Mouse (Mus musculus) limb, embryonic 11.5 days (tissue): ENCODE data around the gene Zfp367. TPM values are rescaled to one million over a fixed set of nuclear protein-coding genes. Genes with fewer than 3 reads are reported as not detected.

Source experiments
- ATAC-seq: fragments of 200-750 bp; cut with Nextera tagmentation; 2 replicates; pipeline ENCODE4 v1.8.0; 2017; ENCODE audit warnings: low read depth; ENCODE audit not compliant: insufficient number of reproducible peaks, low FRiP score, low TSS enrichment
- DNase-seq: peaks from one replicate; pipeline ENCODE4 v3.0.0-alpha.2; 2015; ENCODE audit warnings: low spot score
- H3K27ac ChIP-seq: fragments of 300-500 bp; sonication (generic); replicated peaks from 2 replicates; pipeline ENCODE4 v1.5.1; 2014; ENCODE audit warnings: low read depth, mild to moderate bottlenecking, low read length
- H3K27me3 ChIP-seq: fragments of 300-500 bp; sonication (generic); 2 replicates; pipeline ENCODE4 v1.6.1; 2014; ENCODE audit warnings: mild to moderate bottlenecking, low read length, mixed read lengths; ENCODE audit not compliant: control insufficient read depth, insufficient read depth
- H3K36me3 ChIP-seq: fragments of 300-500 bp; sonication (generic); 2 replicates; pipeline ENCODE4 v1.6.1; 2014; ENCODE audit warnings: mild to moderate bottlenecking, low read length, moderate library complexity, mixed read lengths; ENCODE audit not compliant: control insufficient read depth, insufficient read depth
- H3K4me1 ChIP-seq: fragments of 300-500 bp; sonication (generic); 2 replicates; pipeline ENCODE4 v1.6.1; 2014; ENCODE audit warnings: low read length, mixed read lengths; ENCODE audit not compliant: control insufficient read depth, insufficient read depth
- H3K4me2 ChIP-seq: fragments of 300-500 bp; sonication (generic); 2 replicates; pipeline ENCODE4 v1.6.1; 2014; ENCODE audit warnings: low read depth, mild to moderate bottlenecking, moderate library complexity; ENCODE audit not compliant: severe bottlenecking
- H3K4me3 ChIP-seq: fragments of 300-500 bp; sonication (generic); 2 replicates; pipeline ENCODE4 v1.5.1; 2014; ENCODE audit warnings: low read depth, low read length
- H3K9ac ChIP-seq: fragments of 300-500 bp; sonication (generic); 2 replicates; pipeline ENCODE4 v1.6.1; 2014; ENCODE audit warnings: mild to moderate bottlenecking, low read length
- H3K9me3 ChIP-seq: fragments of 300-500 bp; sonication (generic); 2 replicates; pipeline ENCODE4 v1.6.1; 2016; ENCODE audit warnings: low read length; ENCODE audit not compliant: control insufficient read depth
- WGBS: fragments of 180-500 bp; shearing (Covaris S2); extraction: QIAGEN DNeasy Blood & Tissue Kit; methylation state at CpG from one replicate; pipeline ENCODE4 v1.1.7; 2014; 5-methylcytosine and 5-hydroxymethylcytosine counted together
- polyA plus RNA-seq: library from polyadenylated mRNA; unstranded; fragments of >200 nt; fragmentation: Nextera tagmentation; extraction: Ambion mirVana; gene quantifications from 2 replicates; pipeline ENCODE4 v1.2.1, GENCODE M21; 2014

Gene Zfp367
- 15.1 and 15.3 TPM in 2 replicates for polyA plus RNA-seq

DNA sequence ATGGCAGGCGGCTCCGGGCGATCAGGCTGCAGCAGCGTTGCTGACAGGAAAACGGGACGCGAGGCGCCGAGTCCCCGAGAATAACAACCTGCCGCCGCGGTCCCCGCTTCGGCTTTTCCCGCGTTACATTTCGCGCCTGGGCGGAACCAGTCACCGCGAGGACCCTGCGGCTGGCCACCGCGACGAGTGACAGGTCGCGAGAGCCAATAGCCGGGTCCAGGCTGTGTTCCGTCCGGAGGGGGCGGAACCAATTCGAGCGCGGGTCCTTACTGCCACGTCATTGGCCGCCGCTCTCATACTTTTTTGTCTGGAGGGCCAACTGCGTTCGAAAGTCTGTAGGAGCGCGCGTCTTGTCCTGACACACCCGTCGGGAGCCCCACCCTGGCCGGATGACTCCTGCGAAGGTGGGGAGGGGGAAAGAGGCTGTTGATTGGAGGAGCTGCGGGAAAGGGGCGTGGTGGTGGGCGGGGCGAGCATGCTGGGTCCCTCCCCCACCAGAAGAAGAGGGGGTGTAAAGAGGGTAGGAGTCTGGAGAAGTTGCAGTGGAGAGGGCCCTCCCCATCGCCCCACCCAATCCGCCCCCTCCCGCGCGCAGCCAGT lies at the start of gene Zfp367:
Zfp367 (minus strand) TSS at position 120 of the 600 bp plus-strand sequence.
- no peaks in the 10 kb centered on the region for H3K9me3 ChIP-seq
- peak within 1 kb of the TSS; percentile 93 for H3K4me3 ChIP-seq
- H3K9ac ChIP-seq, result peak within 1 kb of the TSS; percentile 62
- no peaks in the 10 kb centered on the region for H3K4me1 ChIP-seq
- WGBS, result under 1% methylated on average over 56 of the region's 56 CpGs
- ATAC-seq, result peak; percentile 98
- H3K4me2 ChIP-seq, result peak within 1 kb of the TSS; percentile 62
- no peaks in the 10 kb centered on the region for H3K36me3 ChIP-seq
- no peaks in the 10 kb centered on the region for H3K27me3 ChIP-seq
- peak within 1 kb of the TSS; percentile 80 for H3K27ac ChIP-seq
- DNase-seq, result peak; percentile 98

DNA sequence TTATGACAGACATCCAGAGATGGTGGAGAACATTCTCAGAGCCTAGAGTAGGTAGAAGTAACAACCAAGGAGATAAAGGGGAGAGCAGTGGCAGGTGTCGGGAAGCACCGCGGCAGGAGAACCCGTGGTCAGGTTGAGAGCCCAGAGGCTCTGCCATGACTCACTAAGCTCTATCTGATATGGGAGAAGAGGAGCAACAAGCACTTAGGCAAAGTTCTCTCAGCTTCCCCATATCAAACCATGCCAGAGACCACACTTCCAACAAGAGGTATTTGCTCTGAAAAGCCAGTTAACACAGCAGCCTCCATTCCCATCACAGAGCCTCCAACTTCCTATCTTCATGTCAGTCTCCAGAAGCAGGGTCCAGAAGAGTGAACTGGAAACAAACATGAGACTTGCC lies 47.9 kb upstream of the Zfp367 start:
- no peak overlapping the region for H3K27ac ChIP-seq
- no peak overlapping the region for H3K4me3 ChIP-seq
- H3K9ac ChIP-seq, result no peak overlapping the region
- no peaks in the 10 kb centered on the region for H3K9me3 ChIP-seq
- H3K4me1 ChIP-seq, result peaks cover 2% of the 10 kb centered on the region; the same call in 1 of the 2 replicates
- ATAC-seq, result no peak
- DNase-seq, result no peak
- no peak overlapping the region for H3K4me2 ChIP-seq
- peaks cover 3% of the 10 kb centered on the region; the same call in 1 of the 2 replicates for H3K36me3 ChIP-seq
- H3K27me3 ChIP-seq, result no peaks in the 10 kb centered on the region
- WGBS, result 98% methylated on average over 4 of the region's 4 CpGs

DNA sequence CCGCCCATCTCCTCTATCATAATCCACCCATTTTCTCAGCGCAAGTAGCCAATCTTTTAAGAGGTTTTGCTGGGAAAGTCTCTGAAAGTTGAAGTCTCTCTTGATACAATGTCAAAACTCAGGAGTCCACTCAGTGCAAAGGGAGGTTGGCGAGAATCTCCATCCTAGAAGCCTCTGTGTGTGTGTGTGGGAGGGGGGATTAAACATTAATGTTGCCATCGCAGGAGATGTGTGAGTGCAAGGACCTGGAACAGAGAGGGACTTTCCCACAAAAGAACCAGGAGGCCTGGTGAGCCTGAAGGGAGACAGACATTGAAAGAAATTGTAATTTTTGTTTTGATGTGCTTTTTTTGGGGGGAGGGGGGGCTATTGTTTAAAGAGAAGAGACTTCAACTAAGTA lies 45.3 kb upstream of the Zfp367 start:
- no peaks in the 10 kb centered on the region for H3K9me3 ChIP-seq
- H3K4me3 ChIP-seq, result no peak overlapping the region
- no peak overlapping the region for H3K27ac ChIP-seq
- no peak overlapping the region for H3K9ac ChIP-seq
- no peaks in the 10 kb centered on the region for H3K27me3 ChIP-seq
- no peak overlapping the region for H3K4me2 ChIP-seq
- H3K36me3 ChIP-seq, result peaks cover 3% of the 10 kb centered on the region; the same call in 1 of the 2 replicates
- ATAC-seq, result no peak
- no peak for DNase-seq
- WGBS, result 92% methylated on average over 4 of the region's 4 CpGs
- no peaks in the 10 kb centered on the region; the same call in 1 of the 2 replicates for H3K4me1 ChIP-seq

DNA sequence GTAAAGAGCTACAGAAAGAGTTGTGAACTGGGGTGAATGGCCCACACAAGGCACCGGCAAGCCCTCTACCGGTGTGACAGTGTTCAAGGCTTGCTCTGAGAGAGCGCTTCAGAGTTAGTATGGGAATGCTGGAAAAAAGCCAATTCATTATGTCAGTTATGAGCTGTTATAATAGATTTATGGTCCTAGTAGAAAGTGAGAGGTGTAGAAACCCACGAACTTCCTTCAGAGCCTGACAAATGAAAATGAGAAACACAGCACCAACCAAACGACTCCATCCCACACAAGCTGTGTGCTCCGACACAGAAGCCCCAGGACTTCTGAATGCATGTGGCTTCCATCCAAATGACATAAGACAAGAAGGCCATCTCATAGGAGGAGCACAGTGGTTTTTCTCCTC lies 44.9 kb upstream of the Zfp367 start:
- H3K9me3 ChIP-seq, result no peaks in the 10 kb centered on the region
- no peak overlapping the region for H3K4me2 ChIP-seq
- WGBS, result 75% methylated on average over 6 of the region's 6 CpGs
- H3K27ac ChIP-seq, result no peak overlapping the region
- no peaks in the 10 kb centered on the region for H3K27me3 ChIP-seq
- DNase-seq (no peak), ATAC-seq (no peak)
- no peaks in the 10 kb centered on the region; the same call in 1 of the 2 replicates for H3K4me1 ChIP-seq
- H3K9ac ChIP-seq, result no peak overlapping the region
- peaks cover 3% of the 10 kb centered on the region; the same call in 1 of the 2 replicates for H3K36me3 ChIP-seq
- no peak overlapping the region for H3K4me3 ChIP-seq

DNA sequence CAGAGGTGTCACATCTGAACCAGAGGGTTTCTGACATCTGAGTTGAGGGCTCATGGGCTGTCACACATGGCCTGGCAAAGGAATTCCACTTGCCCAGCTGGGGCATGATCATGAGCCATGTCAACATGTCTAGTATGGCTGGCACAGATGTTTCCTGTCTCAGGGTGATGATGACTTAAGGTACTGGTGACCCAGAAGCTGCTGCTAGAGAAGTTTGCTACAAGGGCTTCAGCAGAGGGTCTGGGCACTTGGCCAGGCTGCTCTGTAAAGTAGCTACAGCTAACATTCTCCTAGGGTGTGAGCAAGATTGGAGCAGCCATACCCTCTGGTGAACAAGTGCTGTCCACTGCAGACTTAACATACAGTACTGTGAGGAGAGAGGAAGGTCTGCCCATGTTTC lies 34.1 kb upstream of the Zfp367 start:
- no peaks in the 10 kb centered on the region for H3K27me3 ChIP-seq
- no peak overlapping the region for H3K27ac ChIP-seq
- H3K9ac ChIP-seq, result no peak overlapping the region
- no peak overlapping the region for H3K4me3 ChIP-seq
- no peak for ATAC-seq
- no peak for DNase-seq
- H3K36me3 ChIP-seq, result no peaks in the 10 kb centered on the region; the same call in 1 of the 2 replicates
- H3K9me3 ChIP-seq, result no peaks in the 10 kb centered on the region
- no peaks in the 10 kb centered on the region for H3K4me1 ChIP-seq
- H3K4me2 ChIP-seq, result no peak overlapping the region

DNA sequence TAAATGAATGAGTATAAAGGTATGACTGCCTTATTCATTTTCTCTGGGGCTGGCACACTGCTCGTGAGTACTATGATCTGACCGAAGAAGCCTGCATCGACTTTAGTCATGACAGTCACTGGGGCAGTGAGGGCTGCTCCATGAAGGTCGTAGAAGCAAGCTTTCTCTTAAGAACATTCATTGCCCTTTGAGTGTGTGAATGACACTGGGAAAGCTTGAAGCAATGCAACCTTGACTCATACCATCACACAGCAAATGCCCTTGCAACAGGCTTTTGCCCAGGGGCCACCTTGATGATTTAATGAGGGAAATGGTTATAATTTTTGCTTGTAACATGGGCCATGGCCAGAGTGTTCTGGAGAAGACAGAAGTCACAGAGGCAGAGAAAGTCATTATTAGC lies 33.5 kb upstream of the Zfp367 start:
- no peaks in the 10 kb centered on the region; the same call in 1 of the 2 replicates for H3K36me3 ChIP-seq
- no peaks in the 10 kb centered on the region for H3K4me1 ChIP-seq
- 90% methylated on average over 4 of the region's 4 CpGs for WGBS
- no peak overlapping the region for H3K27ac ChIP-seq
- no peaks in the 10 kb centered on the region for H3K9me3 ChIP-seq
- ATAC-seq (no peak), DNase-seq (no peak)
- no peak overlapping the region for H3K4me2 ChIP-seq
- H3K27me3 ChIP-seq, result no peaks in the 10 kb centered on the region
- H3K9ac ChIP-seq, result no peak overlapping the region
- H3K4me3 ChIP-seq, result no peak overlapping the region

DNA sequence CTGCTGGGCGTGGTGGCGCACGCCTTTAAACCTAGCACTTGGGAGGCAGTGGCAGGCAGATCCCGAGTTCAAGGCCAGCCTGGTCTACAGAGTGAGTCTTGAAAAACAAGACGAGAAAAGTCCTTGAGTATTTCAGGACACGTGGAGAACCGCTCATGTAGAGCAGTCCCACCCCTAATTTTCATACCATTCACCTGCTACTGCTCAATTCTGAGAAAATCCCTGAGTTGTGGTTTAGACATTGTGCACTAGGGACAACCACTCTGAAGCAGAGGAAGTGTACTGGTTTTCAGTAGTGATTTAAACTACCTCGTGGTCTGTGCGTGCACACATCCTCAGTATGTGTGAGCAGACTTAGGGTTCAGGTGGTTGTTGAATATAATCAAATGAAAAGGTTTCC lies 32.6 kb upstream of the Zfp367 start:
- H3K36me3 ChIP-seq, result no peaks in the 10 kb centered on the region; the same call in 1 of the 2 replicates
- 90% methylated on average over 9 of the region's 9 CpGs for WGBS
- DNase-seq (no peak), ATAC-seq (no peak)
- H3K4me1 ChIP-seq, result no peaks in the 10 kb centered on the region
- no peak overlapping the region for H3K27ac ChIP-seq
- H3K27me3 ChIP-seq, result no peaks in the 10 kb centered on the region
- H3K9ac ChIP-seq, result no peak overlapping the region
- no peak overlapping the region for H3K4me2 ChIP-seq
- H3K9me3 ChIP-seq, result no peaks in the 10 kb centered on the region
- H3K4me3 ChIP-seq, result no peak overlapping the region

DNA sequence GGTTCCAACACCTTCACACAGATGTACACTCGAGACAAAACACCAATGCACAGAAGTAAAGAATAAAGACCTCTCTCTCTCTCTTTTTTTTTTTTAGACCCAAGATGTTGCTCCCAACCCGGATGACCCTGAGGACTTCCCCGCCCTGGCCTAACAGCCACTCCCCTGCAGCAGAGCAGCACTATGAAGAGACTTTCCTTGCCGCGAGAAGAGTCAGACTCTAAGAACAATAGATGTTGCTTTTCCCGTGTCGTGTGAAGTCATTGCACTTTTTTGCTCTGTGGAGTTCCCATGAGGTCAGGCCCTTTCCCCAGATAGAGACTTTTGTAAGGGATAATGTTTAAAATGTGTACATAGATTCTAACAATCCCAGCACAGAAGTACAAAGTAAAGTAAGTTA lies 32.2 kb upstream of the Zfp367 start:
- no peak overlapping the region for H3K4me2 ChIP-seq
- no peaks in the 10 kb centered on the region; the same call in 1 of the 2 replicates for H3K36me3 ChIP-seq
- no peak overlapping the region for H3K4me3 ChIP-seq
- DNase-seq, result no peak
- ATAC-seq, result no peak
- no peaks in the 10 kb centered on the region for H3K9me3 ChIP-seq
- WGBS, result 86% methylated on average over 7 of the region's 7 CpGs
- no peak overlapping the region for H3K9ac ChIP-seq
- no peak overlapping the region for H3K27ac ChIP-seq
- no peaks in the 10 kb centered on the region for H3K27me3 ChIP-seq
- no peaks in the 10 kb centered on the region for H3K4me1 ChIP-seq

DNA sequence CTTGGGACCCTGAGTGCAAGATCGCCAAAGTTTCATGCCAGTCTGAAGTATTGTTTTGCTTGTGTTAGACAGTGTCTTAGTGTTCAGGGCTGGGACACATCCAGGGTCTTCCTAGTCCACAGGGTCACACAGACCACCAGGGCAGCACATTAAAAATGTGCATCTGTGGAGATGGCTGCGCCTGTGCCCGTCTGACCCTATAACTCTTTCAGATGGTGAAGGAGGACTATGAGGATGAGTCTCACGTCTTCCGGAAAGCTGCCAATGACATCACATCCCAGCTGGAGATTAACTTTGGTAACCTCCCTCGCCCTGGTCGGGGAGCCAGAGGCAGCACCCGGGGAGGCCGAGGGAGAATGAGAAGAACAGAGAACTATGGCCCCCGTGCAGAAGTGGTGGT lies 31.4 kb upstream of the Zfp367 start:
- H3K4me3 ChIP-seq, result no peak overlapping the region
- no peaks in the 10 kb centered on the region; the same call in 1 of the 2 replicates for H3K36me3 ChIP-seq
- no peak for DNase-seq
- H3K9me3 ChIP-seq, result no peaks in the 10 kb centered on the region
- H3K4me1 ChIP-seq, result no peaks in the 10 kb centered on the region
- ATAC-seq, result no peak
- WGBS, result 87% methylated on average over 10 of the region's 10 CpGs
- H3K27me3 ChIP-seq, result no peaks in the 10 kb centered on the region
- no peak overlapping the region for H3K27ac ChIP-seq
- H3K9ac ChIP-seq, result no peak overlapping the region
- no peak overlapping the region for H3K4me2 ChIP-seq
